9 mouse cellular contexts compared by ENCODE assay signal in the genomic region with DNA sequence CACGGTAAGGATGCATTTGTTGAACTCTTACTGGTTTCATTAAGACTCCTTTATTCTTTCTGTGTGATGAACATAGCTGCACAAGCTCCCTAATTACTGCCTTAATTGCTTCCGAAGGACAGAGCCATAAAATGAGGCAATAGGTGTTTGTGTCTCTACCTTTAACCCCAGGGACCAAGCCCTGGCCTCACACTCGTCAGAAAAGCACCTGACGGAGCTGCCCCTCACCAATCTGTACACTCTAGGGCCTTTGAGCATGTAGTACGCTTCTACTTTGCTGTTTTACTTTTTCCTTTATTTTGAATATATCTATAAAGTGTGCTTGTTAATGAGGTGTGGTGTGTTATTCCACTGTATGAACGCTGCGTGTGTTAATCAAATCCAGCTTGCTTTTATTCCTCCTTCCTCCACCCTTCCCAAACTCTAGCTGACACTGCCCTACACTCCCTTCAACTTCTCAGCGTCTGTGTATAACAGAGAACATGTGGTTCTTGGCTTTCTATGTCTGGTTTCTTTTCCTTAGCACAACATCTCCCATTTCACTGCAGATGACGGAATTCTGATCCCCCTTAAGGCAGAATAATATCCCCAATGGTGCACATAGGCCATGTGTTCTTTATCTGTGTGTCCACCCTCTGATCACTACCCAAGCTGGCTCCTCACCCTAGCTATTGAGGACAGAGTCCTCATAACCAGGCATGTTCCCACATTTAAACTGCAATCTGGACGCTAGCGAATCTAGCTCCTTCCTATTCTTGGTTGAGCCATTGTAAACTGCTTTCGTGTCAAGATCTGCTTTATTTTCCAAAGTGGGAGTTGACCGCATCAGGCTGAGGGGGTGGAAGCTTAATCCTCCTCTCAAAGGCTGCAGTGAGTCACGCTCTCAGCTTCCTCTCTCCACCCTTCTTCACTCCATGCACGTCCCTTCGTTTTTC. TPM values are rescaled to one million over a fixed set of nuclear protein-coding genes. Genes with fewer than 3 reads are reported as not detected.
A peak's percentile ranks its signal among the peaks of the same experiment; 100 is the strongest.
DNase-seq lines count a peak whose midpoint lies in the region.
"Had no signal": no experiment of that assay in that cellular context is flagged by ENCODE, and none has a peak within 500 bp of the region (broad histone marks: within the 10 kb centered on the region; RNA-seq: fewer than 3 reads in every experiment).

No protein-coding gene starts in this region.

- intact Hi-C loops in left cerebral cortex, postnatal 4 days (cut with DNase I) = no loop called here

- no peak overlapping the region for H3K4me3 ChIP-seq in embryonic facial prominence, embryonic 10.5 days
- H3K4me3 ChIP-seq: forebrain, embryonic 12.5 days had no signal

- 50% methylated on average over 16 of the region's 16 CpGs for WGBS in embryonic facial prominence, embryonic 10.5 days

- H3K27me3 ChIP-seq in embryonic facial prominence, embryonic 10.5 days (replicated peaks; ENCODE audit: low read depth, poor library complexity, severe bottlenecking) = 0 out of 2 replicates have a peak, but pooled peaks cover 3% of the 10 kb centered on the region
- H3K27me3 ChIP-seq: forebrain, embryonic 12.5 days had no signal

- peak; percentile 27 for DNase-seq in kidney, postnatal 10 days
- DNase-seq in kidney, adult 18-20 months = no peak
- DNase-seq in embryonic facial prominence, embryonic 10.5 days (ENCODE audit: low spot score) = peak; percentile 29
- DNase-seq in heart, adult 9 months (ENCODE audit: low spot score in 2 of 2) = peak; percentile 66 to 70
- DNase-seq in lung, postnatal 10 days = peak; percentile 27
- no peak for DNase-seq in retina, postnatal 1 day
- no peak for DNase-seq in thymus, postnatal 14 days
- DNase-seq in left cerebral cortex, postnatal 4 days = no peak

- H3K27ac ChIP-seq in embryonic facial prominence, embryonic 10.5 days (replicated peaks) = peak overlapping the region; percentile 59
- H3K27ac ChIP-seq: forebrain, embryonic 12.5 days had no signal

- H3K9me3 ChIP-seq in embryonic facial prominence, embryonic 10.5 days = no peaks in the 10 kb centered on the region
- H3K9me3 ChIP-seq: forebrain, embryonic 12.5 days had no signal

- H3K36me3 ChIP-seq in embryonic facial prominence, embryonic 10.5 days (replicated peaks) = no peaks in the 10 kb centered on the region
- H3K36me3 ChIP-seq: forebrain, embryonic 12.5 days had no signal

- H3K4me1 ChIP-seq in embryonic facial prominence, embryonic 10.5 days = peaks cover 32% of the 10 kb centered on the region

RNA-seq across cellular contexts. Expression of a gene that starts 52.5 kb away (rescaled TPM):
- polyA plus RNA-seq in embryonic facial prominence, embryonic 10.5 days (2016; fragmentation: Nextera tagmentation; extraction: Ambion mirVana) = 33.0 and 33.7 TPM in 2 replicates
- total RNA-seq in left cerebral cortex, postnatal 4 days (2021) = 1 to 10 TPM; 8.8 to 9.2 TPM

Comparison
In these comparisons a context has a peak if more than half of its experiments do, and no peak if none do; other contexts are left out.
1. DNase-seq: peak in kidney, postnatal 10 days (single experiment), embryonic facial prominence, embryonic 10.5 days (single experiment), heart, adult 9 months (2 of 2) and lung, postnatal 10 days (single experiment); none in kidney, adult 18-20 months (single experiment), retina, postnatal 1 day (single experiment), thymus, postnatal 14 days (single experiment) and left cerebral cortex, postnatal 4 days (single experiment).